Mouse (Mus musculus) intestine, embryonic 16.5 days (tissue): ENCODE results near the gene Kidins220. TPM values are rescaled to one million over a fixed set of nuclear protein-coding genes. Genes with fewer than 3 reads are reported as not detected.
A peak's percentile ranks its signal among the peaks of the same experiment; 100 is the strongest.

Experiments used
- ATAC-seq: fragments of 200-750 bp; cut with Nextera tagmentation; 2 replicates; pipeline ENCODE4 v1.8.0; 2017; ENCODE audit warnings: moderate TSS enrichment, moderate library complexity
- H3K27ac ChIP-seq: fragments of 300-500 bp; sonication (generic); 2 replicates; pipeline ENCODE4 v1.5.1; 2014; ENCODE audit warnings: mild to moderate bottlenecking, low read length
- H3K27me3 ChIP-seq: fragments of 300-500 bp; sonication (generic); replicated peaks from 2 replicates; pipeline ENCODE4 v1.6.1; 2014; ENCODE audit warnings: low read length, control low read depth, mixed read lengths; ENCODE audit not compliant: control insufficient read depth, insufficient read depth
- H3K36me3 ChIP-seq: fragments of 300-500 bp; sonication (generic); 2 replicates; pipeline ENCODE4 v1.6.1; 2014; ENCODE audit warnings: low read length, control low read depth; ENCODE audit not compliant: control insufficient read depth, insufficient read depth
- H3K4me1 ChIP-seq: fragments of 300-500 bp; sonication (generic); 2 replicates; pipeline ENCODE4 v1.6.1; 2014; ENCODE audit warnings: low read length, control low read depth, mixed read lengths; ENCODE audit not compliant: control insufficient read depth, insufficient read depth
- H3K4me2 ChIP-seq: fragments of 300-500 bp; sonication (generic); 2 replicates; pipeline ENCODE4 v1.6.1; 2014; ENCODE audit warnings: low read depth, low read length, control low read depth
- H3K4me3 ChIP-seq: fragments of 300-500 bp; sonication (generic); 2 replicates; pipeline ENCODE4 v1.5.1; 2014; ENCODE audit warnings: mild to moderate bottlenecking, low read length
- H3K9ac ChIP-seq: fragments of 300-500 bp; sonication (generic); 2 replicates; pipeline ENCODE4 v1.6.1; 2014; ENCODE audit warnings: low read depth, low read length
- H3K9me3 ChIP-seq: fragments of 300-500 bp; sonication (generic); 2 replicates; pipeline ENCODE4 v1.6.1; 2016; ENCODE audit warnings: low read length, control low read depth; ENCODE audit not compliant: control insufficient read depth
- WGBS: fragments of 180-500 bp; shearing (Covaris S2); extraction: QIAGEN DNeasy Blood & Tissue Kit; methylation state at CpG from one replicate; pipeline ENCODE4 v1.1.7; 2014; 5-methylcytosine and 5-hydroxymethylcytosine counted together
- polyA plus RNA-seq: library from polyadenylated mRNA; unstranded; fragments of >200 nt; fragmentation: Nextera tagmentation; extraction: Ambion mirVana; gene quantifications from 2 replicates; pipeline ENCODE4 v1.2.1, GENCODE M21; 2015

Gene Kidins220
- polyA plus RNA-seq, 1 experiment from 2014 or later = 19.1 TPM

GRCm38 (mm10) chr12:25014307-25014927 is 39.7 kb downstream of the Kidins220 start:
- no peak for ATAC-seq
- Histone ChIP-seq H3K27me3 (no peaks in the 10 kb centered on the region), H3K4me3 (no peak overlapping the region), H3K36me3 (peaks cover 19% of the 10 kb centered on the region), H3K4me2 (no peak overlapping the region), H3K27ac (no peak overlapping the region), H3K9me3 (no peaks in the 10 kb centered on the region), H3K4me1 (0 out of 2 replicates have a peak, but pooled peaks cover 2% of the 10 kb centered on the region), H3K9ac (no peak overlapping the region)
- WGBS = 87% methylated on average over 5 of the region's 5 CpGs

GRCm38 (mm10) chr12:25014938-25015337 is 40.2 kb downstream of the Kidins220 start:
- Histone ChIP-seq H3K36me3 (peaks cover 17% of the 10 kb centered on the region), H3K27me3 (no peaks in the 10 kb centered on the region), H3K4me2 (no peak overlapping the region), H3K4me1 (0 out of 2 replicates have a peak, but pooled peaks cover 2% of the 10 kb centered on the region), H3K9ac (no peak overlapping the region), H3K9me3 (no peaks in the 10 kb centered on the region), H3K4me3 (no peak overlapping the region), H3K27ac (no peak overlapping the region)
- ATAC-seq = no peak
- WGBS = 95% methylated on average over 7 of the region's 7 CpGs

GRCm38 (mm10) chr12:25016995-25017394 is 42.3 kb downstream of the Kidins220 start:
- no peaks in the 10 kb centered on the region for H3K4me1 ChIP-seq
- H3K9ac ChIP-seq = no peak overlapping the region
- no peak overlapping the region for H3K4me2 ChIP-seq
- no peaks in the 10 kb centered on the region for H3K9me3 ChIP-seq
- peaks cover 11% of the 10 kb centered on the region for H3K36me3 ChIP-seq
- H3K27me3 ChIP-seq = no peaks in the 10 kb centered on the region
- no peak overlapping the region for H3K27ac ChIP-seq
- H3K4me3 ChIP-seq = no peak overlapping the region
- ATAC-seq = no peak
- 90% methylated on average over 4 of the region's 4 CpGs for WGBS

- Histone ChIP-seq H3K27me3 (no peaks in the 10 kb centered on the region), H3K36me3 (peaks cover 11% of the 10 kb centered on the region), H3K4me3 (no peak overlapping the region), H3K4me2 (no peak overlapping the region), H3K4me1 (no peaks in the 10 kb centered on the region), H3K9ac (no peak overlapping the region), H3K9me3 (no peaks in the 10 kb centered on the region), H3K27ac (no peak overlapping the region)
- WGBS = 85% methylated on average over 5 of the region's 5 CpGs
- no peak for ATAC-seq
These were observed 46.3 kb downstream of the Kidins220 start for GRCm38 (mm10) chr12:25021057-25021456.

GRCm38 (mm10) chr12:25024862-25025545 is 50.3 kb downstream of the Kidins220 start:
- Histone ChIP-seq H3K4me3 (no peak overlapping the region), H3K36me3 (no peaks in the 10 kb centered on the region), H3K9ac (no peak overlapping the region), H3K4me1 (no peaks in the 10 kb centered on the region), H3K27me3 (no peaks in the 10 kb centered on the region), H3K9me3 (no peaks in the 10 kb centered on the region), H3K27ac (no peak overlapping the region), H3K4me2 (no peak overlapping the region)
- WGBS = 61% methylated on average over 9 of the region's 9 CpGs
- ATAC-seq = 0 out of 2 replicates have a peak, but pooled peaks have one; percentile 59

GRCm38 (mm10) chr12:25026308-25026707 is 51.6 kb downstream of the Kidins220 start:
- H3K27me3 ChIP-seq = no peaks in the 10 kb centered on the region
- no peaks in the 10 kb centered on the region for H3K4me1 ChIP-seq
- no peak overlapping the region for H3K4me3 ChIP-seq
- no peak overlapping the region for H3K27ac ChIP-seq
- H3K9ac ChIP-seq = no peak overlapping the region
- H3K4me2 ChIP-seq = no peak overlapping the region
- 77% methylated on average over 7 of the region's 7 CpGs for WGBS
- H3K36me3 ChIP-seq = no peaks in the 10 kb centered on the region
- ATAC-seq = no peak
- no peaks in the 10 kb centered on the region for H3K9me3 ChIP-seq

- Histone ChIP-seq H3K9ac (no peak overlapping the region), H3K27ac (no peak overlapping the region), H3K4me3 (no peak overlapping the region), H3K27me3 (no peaks in the 10 kb centered on the region), H3K9me3 (no peaks in the 10 kb centered on the region), H3K4me1 (no peaks in the 10 kb centered on the region), H3K36me3 (no peaks in the 10 kb centered on the region), H3K4me2 (no peak overlapping the region)
- WGBS = 21% methylated on average over 2 of the region's 2 CpGs
- ATAC-seq = peak; percentile 18; the same call in 1 of the 2 replicates
These were observed 52.7 kb downstream of the Kidins220 start for GRCm38 (mm10) chr12:25027416-25027815.

- WGBS = 49% methylated on average over 9 of the region's 9 CpGs
- H3K4me2 ChIP-seq = no peak overlapping the region
These were observed 59.1 kb downstream of the Kidins220 start for GRCm38 (mm10) chr12:25033662-25034337.

GRCm38 (mm10) chr12:25034338-25034953 is 59.7 kb downstream of the Kidins220 start:
- ATAC-seq = peak; percentile 33; the same call in 1 of the 2 replicates
- no peaks in the 10 kb centered on the region for H3K4me1 ChIP-seq
- no peak overlapping the region for H3K4me3 ChIP-seq
- H3K27ac ChIP-seq = 0 out of 2 replicates have a peak overlapping the region, but pooled peaks have one; percentile 13
- 0 out of 2 replicates have a peak, but pooled peaks cover 2% of the 10 kb centered on the region for H3K36me3 ChIP-seq
- H3K4me2 ChIP-seq = no peak overlapping the region
- H3K27me3 ChIP-seq = no peaks in the 10 kb centered on the region
- no peak overlapping the region for H3K9ac ChIP-seq
- WGBS = 66% methylated on average over 8 of the region's 8 CpGs
- no peaks in the 10 kb centered on the region for H3K9me3 ChIP-seq

More at GRCm38 (mm10) chr12:25033662-25034337, 59.1 kb downstream of the Kidins220 start:
- 0 out of 2 replicates have a peak, but pooled peaks cover 2% of the 10 kb centered on the region for H3K36me3 ChIP-seq
- no peak overlapping the region for H3K4me3 ChIP-seq
- no peaks in the 10 kb centered on the region for H3K27me3 ChIP-seq
- H3K9me3 ChIP-seq = no peaks in the 10 kb centered on the region
- H3K4me1 ChIP-seq = no peaks in the 10 kb centered on the region
- no peak overlapping the region for H3K27ac ChIP-seq
- no peak for ATAC-seq
- no peak overlapping the region for H3K9ac ChIP-seq
